Mouse (Mus musculus): ENCODE measurements around the gene Lamb2.

Gene Lamb2

GRCm38 (mm10) chr9:108479721-108480351, at the start of gene Lamb2:
TSS of gene Lamb2 (plus strand) at chr9:108479736.
- DNase-seq (ENCODE audit: low spot score in 2 of 2), result no peak

GRCm38 (mm10) chr9:108431431-108432067, 48.0 kb upstream of the Lamb2 start:
- no peak for DNase-seq (ENCODE audit: low spot score in 2 of 2)

- DNase-seq (ENCODE audit: low spot score in 2 of 2), result no peak
Measured at GRCm38 (mm10) chr9:108436182-108436581, 43.4 kb upstream of the Lamb2 start, which contains the start of gene BC048562. TSS of gene BC048562 (plus strand) at chr9:108436482.

GRCm38 (mm10) chr9:108439176-108439575, 40.4 kb upstream of the Lamb2 start:
- DNase-seq (ENCODE audit: low spot score in 2 of 2), result no peak

GRCm38 (mm10) chr9:108440485-108440884, 39.1 kb upstream of the Lamb2 start:
- DNase-seq (ENCODE audit: low spot score in 2 of 2), result no peak

GRCm38 (mm10) chr9:108441236-108441919, 38.2 kb upstream of the Lamb2 start:
- peak in 1 of 2 experiments; percentile 79 for DNase-seq (ENCODE audit: low spot score in 2 of 2)

GRCm38 (mm10) chr9:108445125-108445524, 34.4 kb upstream of the Lamb2 start:
- no peak for DNase-seq (ENCODE audit: low spot score in 2 of 2)

- DNase-seq (ENCODE audit: low spot score in 2 of 2), result peak in 1 of 2 experiments; percentile 70
Measured at GRCm38 (mm10) chr9:108449860-108450259, 29.7 kb upstream of the Lamb2 start.

GRCm38 (mm10) chr9:108450292-108451169, 29.0 kb upstream of the Lamb2 start:
- DNase-seq (ENCODE audit: low spot score in 2 of 2), result peak in 1 of 2 experiments; percentile 66

- DNase-seq (ENCODE audit: low spot score in 2 of 2), result no peak
Measured at GRCm38 (mm10) chr9:108451170-108451493, 28.4 kb upstream of the Lamb2 start.

GRCm38 (mm10) chr9:108451519-108452160, 27.9 kb upstream of the Lamb2 start:
- no peak for DNase-seq (ENCODE audit: low spot score in 2 of 2)

- DNase-seq (ENCODE audit: low spot score in 2 of 2), result peak in 1 of 2 experiments; percentile 88
Measured at GRCm38 (mm10) chr9:108452291-108452906, 27.1 kb upstream of the Lamb2 start.

GRCm38 (mm10) chr9:108452911-108453310, 26.6 kb upstream of the Lamb2 start:
- DNase-seq (ENCODE audit: low spot score in 2 of 2), result no peak

GRCm38 (mm10) chr9:108453458-108453857, 26.1 kb upstream of the Lamb2 start:
- DNase-seq (ENCODE audit: low spot score in 2 of 2), result no peak

GRCm38 (mm10) chr9:108454429-108454828, 25.1 kb upstream of the Lamb2 start:
- no peak for DNase-seq (ENCODE audit: low spot score in 2 of 2)

GRCm38 (mm10) chr9:108455747-108456571, 23.6 kb upstream of the Lamb2 start:
- DNase-seq (ENCODE audit: low spot score in 2 of 2), result no peak

GRCm38 (mm10) chr9:108456953-108457352, 22.6 kb upstream of the Lamb2 start:
- no peak for DNase-seq (ENCODE audit: low spot score in 2 of 2)

GRCm38 (mm10) chr9:108459939-108460318, 19.6 kb upstream of the Lamb2 start:
- no peak for DNase-seq (ENCODE audit: low spot score in 2 of 2)

- peak; percentile 67 to 87 for DNase-seq (ENCODE audit: low spot score in 2 of 2)
Measured at GRCm38 (mm10) chr9:108460319-108461178, 19.0 kb upstream of the Lamb2 start, which contains the start of gene Ccdc71. TSS of gene Ccdc71 (plus strand) at chr9:108460527.
